Mouse (Mus musculus): ENCODE measurements around the gene Hist1h4i. TPM values are rescaled to one million over a fixed set of nuclear protein-coding genes. Genes with fewer than 3 reads are reported as not detected.

Hist1h4i gene
- polyA plus RNA-seq, 1 experiment from 2014 or later = 5.8 TPM

- H3K36me3 ChIP-seq (ENCODE audit: control insufficient read depth, insufficient read depth, low read length) = no peaks in the 10 kb centered on the region
- no peak for DNase-seq (ENCODE audit: low spot score)
- H3K4me3 ChIP-seq (ENCODE audit: low read depth, low read length) = no peak overlapping the region
- no peak overlapping the region for H3K4me2 ChIP-seq (replicated peaks; ENCODE audit: low read depth)
- H3K9me3 ChIP-seq (ENCODE audit: control insufficient read depth, low read length) = 0 out of 2 replicates have a peak, but pooled peaks cover 3% of the 10 kb centered on the region
- peaks cover 15% of the 10 kb centered on the region; the same call in 1 of the 2 replicates for H3K27me3 ChIP-seq (ENCODE audit: control insufficient read depth, insufficient read depth, low read length)
- H3K27ac ChIP-seq (replicated peaks) = no peak overlapping the region
- WGBS = 82% methylated on average over 5 of the region's 5 CpGs
- no peak for TF ChIP-seq EP300 (optimal IDR thresholded peaks at IDR 0.05)
- TF ChIP-seq CTCF (IDR thresholded peaks at IDR 0.05; ENCODE audit: low read depth) = no peak
- H3K4me1 ChIP-seq (replicated peaks; ENCODE audit: control insufficient read depth, insufficient read depth) = no peaks in the 10 kb centered on the region
- H3K9ac ChIP-seq (ENCODE audit: low read length) = no peak overlapping the region
- no peak for ATAC-seq (ENCODE audit: low FRiP score, low TSS enrichment)
Observed at GRCm38 (mm10) chr13:21992550-21992949, 48.6 kb downstream of the Hist1h4i start.

Small RNA genes lying within 50 kb of the gene (microRNA-seq; reads per million reads assigned to microRNA genes)
- gene Gm26300 = not detected
- not detected for gene Gm44390
- gene Gm44486 = not detected

Other genes starting within 250 kb of the Hist1h4i start
- 7.7 and 9.9 TPM in 2 replicates for gene Hist1h2bq, start 231.2 kb downstream of the Hist1h4i start, polyA plus RNA-seq (2015; fragmentation: Nextera tagmentation; extraction: Ambion mirVana)
- gene Hist1h2ao, start 230.9 kb downstream of the Hist1h4i start, polyA plus RNA-seq (2015; fragmentation: Nextera tagmentation; extraction: Ambion mirVana) = 0.95 and 1.1 TPM in 2 replicates
- gene Hist1h4m, start 229.6 kb downstream of the Hist1h4i start, polyA plus RNA-seq (2015; fragmentation: Nextera tagmentation; extraction: Ambion mirVana) = 1.1 TPM in 1 of 2 replicates, not detected in the other
- 4.0 and 4.6 TPM in 2 replicates for gene Hist1h4n, start 209.2 kb downstream of the Hist1h4i start, polyA plus RNA-seq (2015; fragmentation: Nextera tagmentation; extraction: Ambion mirVana)
- 1,237 and 1,874 TPM in 2 replicates for gene Hist1h2ap, start 207.9 kb downstream of the Hist1h4i start, polyA plus RNA-seq (2015; fragmentation: Nextera tagmentation; extraction: Ambion mirVana)
- gene Hist1h2br, start 207.6 kb downstream of the Hist1h4i start, polyA plus RNA-seq (2015; fragmentation: Nextera tagmentation; extraction: Ambion mirVana) = 8.1 and 10.0 TPM in 2 replicates
- gene Zfp184, start 96.3 kb downstream of the Hist1h4i start, polyA plus RNA-seq (2015; fragmentation: Nextera tagmentation; extraction: Ambion mirVana) = 1.4 and 1.6 TPM in 2 replicates
- gene Pom121l2, start 60.2 kb downstream of the Hist1h4i start, polyA plus RNA-seq (2015; fragmentation: Nextera tagmentation; extraction: Ambion mirVana) = 0.05 TPM in 1 of 2 replicates, not detected in the other
- 0.51 and 0.65 TPM in 2 replicates for gene Prss16, start 31.6 kb downstream of the Hist1h4i start, polyA plus RNA-seq (2015; fragmentation: Nextera tagmentation; extraction: Ambion mirVana)
- 2.1 TPM in 1 of 2 replicates, not detected in the other for gene Hist1h2ah, start 5.8 kb downstream of the Hist1h4i start, polyA plus RNA-seq (2015; fragmentation: Nextera tagmentation; extraction: Ambion mirVana)
- gene Hist1h2bk, start 5.5 kb downstream of the Hist1h4i start, polyA plus RNA-seq (2015; fragmentation: Nextera tagmentation; extraction: Ambion mirVana) = 0.35 and 0.99 TPM in 2 replicates
- 12.1 and 12.6 TPM in 2 replicates for gene Hist1h2ag, start 1.6 kb upstream of the Hist1h4i start, polyA plus RNA-seq (2015; fragmentation: Nextera tagmentation; extraction: Ambion mirVana)
- gene Hist1h2bj, start 1.9 kb upstream of the Hist1h4i start, polyA plus RNA-seq (2015; fragmentation: Nextera tagmentation; extraction: Ambion mirVana) = 1.1 and 3.7 TPM in 2 replicates
- 0.04 TPM in 1 of 2 replicates, not detected in the other for gene Vmn1r188, start 43.1 kb upstream of the Hist1h4i start, polyA plus RNA-seq (2015; fragmentation: Nextera tagmentation; extraction: Ambion mirVana)
- not detected in 2 replicates for gene Vmn1r189, start 64.5 kb upstream of the Hist1h4i start, polyA plus RNA-seq (2015; fragmentation: Nextera tagmentation; extraction: Ambion mirVana)
- not detected in 2 replicates for gene Vmn1r191, start 142.6 kb upstream of the Hist1h4i start, polyA plus RNA-seq (2015; fragmentation: Nextera tagmentation; extraction: Ambion mirVana)
- not detected in 2 replicates for gene Vmn1r192, start 149.8 kb upstream of the Hist1h4i start, polyA plus RNA-seq (2015; fragmentation: Nextera tagmentation; extraction: Ambion mirVana)
- gene Vmn1r193, start 181.8 kb upstream of the Hist1h4i start, polyA plus RNA-seq (2015; fragmentation: Nextera tagmentation; extraction: Ambion mirVana) = 0.01 TPM in 1 of 2 replicates, not detected in the other
- not detected in 2 replicates for gene Vmn1r194, start 202.9 kb upstream of the Hist1h4i start, polyA plus RNA-seq (2015; fragmentation: Nextera tagmentation; extraction: Ambion mirVana)
- not detected in 2 replicates for gene Vmn1r195, start 229.2 kb upstream of the Hist1h4i start, polyA plus RNA-seq (2015; fragmentation: Nextera tagmentation; extraction: Ambion mirVana)
- not detected in 2 replicates for gene Vmn1r196, start 248.6 kb upstream of the Hist1h4i start, polyA plus RNA-seq (2015; fragmentation: Nextera tagmentation; extraction: Ambion mirVana)